Mouse (Mus musculus): ENCODE data around the gene Gm35549.

Gm35549 gene

GRCm38 (mm10) chr9:122826743-122827142 lies 17.1 kb downstream of the Gm35549 start:
- DNase-seq (ENCODE audit: low spot score) = no peak

- DNase-seq (ENCODE audit: low spot score) = no peak
Observed at GRCm38 (mm10) chr9:122823374-122824017, 20.3 kb downstream of the Gm35549 start.

DNA sequence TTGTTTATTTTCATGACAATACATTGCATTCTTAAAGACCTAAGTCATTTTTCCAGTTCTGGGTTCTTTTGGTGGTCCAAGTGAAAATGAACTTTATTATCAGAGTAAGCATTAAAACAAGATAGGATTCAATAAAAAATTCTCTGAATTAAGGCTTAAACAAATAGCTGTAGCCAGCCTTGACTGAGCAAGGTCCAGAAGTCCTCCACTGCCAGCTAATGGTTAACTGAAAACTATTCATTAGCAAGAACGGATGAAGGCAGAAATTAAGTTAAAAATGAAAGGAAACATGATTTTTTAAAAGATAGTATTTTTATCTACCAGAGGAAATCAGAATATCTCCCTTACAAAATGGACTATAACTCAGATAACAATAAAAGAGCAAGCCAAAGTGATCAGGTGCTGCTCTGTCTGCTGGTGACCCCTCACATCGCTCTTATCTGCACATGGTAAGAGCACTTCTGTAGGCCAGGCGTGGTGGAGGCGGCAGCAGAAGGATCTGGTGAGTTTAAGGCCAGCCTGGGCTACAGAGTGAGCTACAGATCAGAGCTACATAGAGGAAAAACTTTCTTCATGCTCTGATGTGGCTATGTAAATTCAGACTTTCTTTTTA lies 28.5 kb downstream of the Gm35549 start:
- no peak for DNase-seq (ENCODE audit: low spot score)

DNA sequence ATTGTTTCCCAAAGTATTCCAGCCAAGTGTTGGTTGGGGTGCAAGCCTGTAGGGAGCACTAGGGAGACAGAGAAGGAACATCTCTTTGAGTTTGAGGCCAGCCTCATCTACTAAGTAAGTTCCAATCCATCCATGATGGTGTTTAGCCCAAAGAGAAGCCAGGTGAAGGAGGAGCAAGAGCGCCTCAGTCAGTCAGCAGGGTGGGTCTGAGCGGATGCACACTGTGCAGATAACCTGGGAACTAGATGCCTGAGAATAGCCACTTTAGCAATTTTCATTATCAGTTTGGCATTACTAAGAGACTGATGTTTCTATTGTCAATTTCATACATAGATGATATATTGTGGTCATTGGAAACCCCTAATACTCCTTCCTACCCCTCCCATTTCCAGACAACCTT lies 29.1 kb downstream of the Gm35549 start:
- DNase-seq (ENCODE audit: low spot score) = no peak

GRCm38 (mm10) chr9:122812386-122812785 lies 31.4 kb downstream of the Gm35549 start:
- DNase-seq (ENCODE audit: low spot score) = no peak

DNA sequence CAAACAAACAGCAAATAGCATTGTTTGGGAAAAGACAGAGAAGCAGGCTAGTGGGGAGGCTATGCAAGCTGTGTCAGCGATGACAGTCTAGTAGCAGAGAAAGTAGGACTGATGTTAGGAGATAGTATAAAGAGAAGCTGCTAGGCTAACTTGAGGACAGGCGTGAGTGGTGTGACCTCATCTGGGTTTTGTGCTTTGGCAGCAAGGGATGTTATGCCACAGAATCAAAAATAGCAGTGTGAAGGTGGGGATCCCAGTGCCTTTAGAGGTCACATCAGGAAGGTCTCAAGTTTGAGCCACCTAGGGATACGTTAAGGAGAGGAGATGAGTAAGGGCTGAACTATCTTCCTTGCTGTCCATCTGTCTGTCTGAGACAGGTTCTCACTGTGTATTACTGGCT lies 33.6 kb downstream of the Gm35549 start:
- DNase-seq (ENCODE audit: low spot score) = no peak

GRCm38 (mm10) chr9:122807186-122807585 lies 36.6 kb downstream of the Gm35549 start:
- DNase-seq (ENCODE audit: low spot score) = no peak

- DNase-seq (ENCODE audit: low spot score) = no peak
Observed at GRCm38 (mm10) chr9:122805845-122806341, 37.9 kb downstream of the Gm35549 start.

DNA sequence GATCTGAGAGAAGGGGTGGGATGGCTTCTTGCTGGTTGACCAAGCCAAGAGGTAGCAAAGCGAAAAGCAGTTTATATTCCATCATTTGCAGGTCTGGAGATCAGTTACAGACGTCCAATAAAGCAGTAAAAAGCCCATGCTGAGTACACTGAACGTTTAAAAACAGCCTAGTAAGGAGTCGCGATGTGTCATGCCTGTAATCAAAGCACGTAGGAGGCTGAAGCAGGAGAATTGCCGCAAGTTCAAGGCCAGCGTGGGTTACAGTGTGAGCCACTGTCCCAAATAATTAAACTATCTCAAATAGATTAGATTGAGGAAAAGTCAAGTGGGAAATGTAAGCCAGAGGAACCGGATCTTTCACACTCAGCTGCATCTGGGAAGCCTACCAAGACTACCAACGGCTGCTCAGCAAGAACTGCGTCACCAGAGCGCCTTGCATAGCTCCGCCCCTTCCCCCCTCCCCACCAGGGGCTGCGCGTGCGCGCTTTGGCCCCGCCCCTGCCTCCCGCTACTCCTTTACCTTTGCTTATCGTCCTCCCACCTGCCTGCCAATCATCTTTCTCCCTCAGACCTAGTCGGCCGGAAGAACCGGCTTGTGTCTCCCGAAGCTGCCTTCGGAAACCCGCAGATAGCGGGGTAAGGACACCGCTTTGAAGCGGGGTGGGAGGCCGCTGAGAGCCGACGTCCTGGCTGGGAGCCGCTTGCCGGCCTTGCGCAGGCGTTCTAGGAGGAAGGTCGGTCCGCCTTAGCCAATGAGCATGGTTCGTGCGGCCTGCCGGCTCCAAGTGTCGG lies 38.6 kb downstream of the Gm35549 start, which contains the start of gene Tcaim:
Gene Tcaim, plus strand, starts transcription at position 487 of the 792 bp plus-strand sequence.
- DNase-seq (ENCODE audit: low spot score) = peak; percentile 75

GRCm38 (mm10) chr9:122786534-122786933 lies 57.3 kb downstream of the Gm35549 start:
- DNase-seq (ENCODE audit: low spot score) = no peak

- no peak for DNase-seq (ENCODE audit: low spot score)
Observed at GRCm38 (mm10) chr9:122785231-122785630, 58.6 kb downstream of the Gm35549 start.

All from spleen, adult 12 weeks (tissue).